ENCODE assay signal across 11 mouse cellular contexts in genomic region chr4:44702011-44702527, GRCm38 (mm10). TPM values are rescaled to one million over a fixed set of nuclear protein-coding genes. Genes with fewer than 3 reads are reported as not detected.
DNase-seq lines count a peak whose midpoint lies in the region; ATAC-seq and TF ChIP-seq lines count a peak whose summit lies in the region.
"Had no signal": no experiment of that assay in that cellular context is flagged by ENCODE, and none has a peak within 500 bp of the region (broad histone marks: within the 10 kb centered on the region; RNA-seq: fewer than 3 reads in every experiment).

No protein-coding gene starts in this region.

- peaks cover 78% of the 10 kb centered on the region for H3K27me3 ChIP-seq in liver, postnatal 0 days (ENCODE audit: insufficient read depth, low read length)
- H3K27me3 ChIP-seq in hindbrain, embryonic 15.5 days, result peaks cover 75% of the 10 kb centered on the region
- H3K27me3 ChIP-seq in neural tube, embryonic 14.5 days (ENCODE audit: control insufficient read depth, insufficient read depth, low read length), result peaks cover 55% of the 10 kb centered on the region

- WGBS in liver, postnatal 0 days (ENCODE audit: insufficient replicate concordance), result 1% methylated on average over 25 of the region's 25 CpGs
- WGBS in hindbrain, embryonic 15.5 days, result under 1% methylated on average over 25 of the region's 25 CpGs
- under 1% methylated on average over 25 of the region's 25 CpGs for WGBS in neural tube, embryonic 14.5 days
- 3% methylated on average over 25 of the region's 25 CpGs for WGBS in lung, adult 2 months

- no peak for TF ChIP-seq POLR2A in lung, adult 2 months (IDR thresholded peaks at IDR 0.05; ENCODE audit: borderline replicate concordance, extremely low read depth, low read depth, low read length)

- no peak overlapping the region for H3K9ac ChIP-seq in liver, postnatal 0 days (replicated peaks)
- no peak overlapping the region for H3K9ac ChIP-seq in hindbrain, embryonic 15.5 days
- H3K9ac ChIP-seq in neural tube, embryonic 14.5 days (replicated peaks; ENCODE audit: low read depth, low read length), result 0 out of 2 replicates have a peak overlapping the region, but pooled peaks have one; percentile 16

- TF ChIP-seq EP300 in liver, postnatal 0 days (IDR thresholded peaks at IDR 0.05; ENCODE audit: low read depth), result no peak

- peak overlapping the region; percentile 46; the same call in 1 of the 2 replicates for H3K4me3 ChIP-seq in liver, postnatal 0 days (ENCODE audit: low read depth, low read length)
- peak overlapping the region; percentile 46 for H3K4me3 ChIP-seq in hindbrain, embryonic 15.5 days
- H3K4me3 ChIP-seq in neural tube, embryonic 14.5 days (ENCODE audit: low read depth, low read length), result peak overlapping the region; percentile 36
- no peak overlapping the region for H3K4me3 ChIP-seq in lung, adult 2 months (replicated peaks; ENCODE audit: extremely low read depth, low read depth, low read length)
- H3K4me3 ChIP-seq: myocyte had no signal

- TF ChIP-seq CTCF in liver, postnatal 0 days (IDR thresholded peaks at IDR 0.05; ENCODE audit: low read depth), result no peak
- TF ChIP-seq CTCF in lung, adult 2 months (IDR thresholded peaks at IDR 0.05; ENCODE audit: insufficient read depth, low read length), result no peak

- H3K9me3 ChIP-seq in liver, postnatal 0 days (ENCODE audit: low read length), result no peaks in the 10 kb centered on the region
- H3K9me3 ChIP-seq in hindbrain, embryonic 15.5 days, result no peaks in the 10 kb centered on the region
- H3K9me3 ChIP-seq in neural tube, embryonic 14.5 days (ENCODE audit: control insufficient read depth, low read length), result no peaks in the 10 kb centered on the region

- no peaks in the 10 kb centered on the region for H3K36me3 ChIP-seq in liver, postnatal 0 days (replicated peaks; ENCODE audit: insufficient read depth, low read length)
- no peaks in the 10 kb centered on the region for H3K36me3 ChIP-seq in hindbrain, embryonic 15.5 days
- H3K36me3 ChIP-seq in neural tube, embryonic 14.5 days (ENCODE audit: control insufficient read depth, insufficient read depth, low read length), result no peaks in the 10 kb centered on the region

- ATAC-seq in liver, postnatal 0 days, result no peak
- no peak for ATAC-seq in hindbrain, embryonic 15.5 days (ENCODE audit: low FRiP score, low read depth)
- no peak for ATAC-seq in neural tube, embryonic 14.5 days (ENCODE audit: low read depth)
- ATAC-seq: inflammation-experienced regulatory T-cells, adult 6 months had no signal

- peaks cover 14% of the 10 kb centered on the region for H3K4me1 ChIP-seq in liver, postnatal 0 days (ENCODE audit: insufficient read depth)
- H3K4me1 ChIP-seq in hindbrain, embryonic 15.5 days (replicated peaks), result peaks cover 31% of the 10 kb centered on the region
- H3K4me1 ChIP-seq in neural tube, embryonic 14.5 days (ENCODE audit: control insufficient read depth, insufficient read depth, low read length), result no peaks in the 10 kb centered on the region
- H3K4me1 ChIP-seq in lung, adult 2 months (ENCODE audit: control insufficient read depth, insufficient read depth, low read length), result no peaks in the 10 kb centered on the region; the same call in 1 of the 2 replicates

- no peak overlapping the region for H3K27ac ChIP-seq in liver, postnatal 0 days (ENCODE audit: low read depth)
- no peak overlapping the region for H3K27ac ChIP-seq in hindbrain, embryonic 15.5 days (replicated peaks)
- H3K27ac ChIP-seq in neural tube, embryonic 14.5 days (ENCODE audit: low read depth, low read length), result no peak overlapping the region

- H3K4me2 ChIP-seq in liver, postnatal 0 days (ENCODE audit: low read depth, low read length), result peak overlapping the region; percentile 68
- peak overlapping the region; percentile 66 for H3K4me2 ChIP-seq in hindbrain, embryonic 15.5 days
- peak overlapping the region; percentile 54 for H3K4me2 ChIP-seq in neural tube, embryonic 14.5 days (ENCODE audit: low read depth, low read length)

- intact Hi-C loops in heart, postnatal 25 days (cut with DNase I), result no loop called here

- no peak for DNase-seq in liver, postnatal 0 days
- DNase-seq in liver, result no peak
- DNase-seq in cerebellum, postnatal 25 days, result peak; percentile 53 to 64
- DNase-seq in urinary bladder, adult 2 months (ENCODE audit: low spot score), result no peak
- DNase-seq in heart, postnatal 25 days (ENCODE audit: low spot score), result no peak
- DNase-seq in lung, adult 2 months, result no peak

RNA-seq across cellular contexts. Expression of gene Pax5, which starts 8.2 kb away (rescaled TPM):
- 0.75 and 0.99 TPM in 2 replicates for polyA plus RNA-seq in liver, postnatal 0 days (2015; fragmentation: Nextera tagmentation; extraction: Ambion mirVana)
- polyA plus RNA-seq in hindbrain, embryonic 15.5 days (2015; fragmentation: Nextera tagmentation; extraction: Ambion mirVana), result 2.1 and 2.2 TPM in 2 replicates
- 0.89 and 1.5 TPM in 2 replicates for polyA plus RNA-seq in neural tube, embryonic 14.5 days (2014; fragmentation: Nextera tagmentation; extraction: Ambion mirVana)
- polyA plus RNA-seq in urinary bladder, adult 2 months (2012; rRNA removed), result 0.01 and 0.06 TPM in 2 replicates
- 1 to 10 TPM in 1 of 2 experiments, under 1 TPM in 1; 0.65 to 1.1 TPM for total RNA-seq in heart, postnatal 25 days (2021)
- 6.1 and 6.7 TPM in 2 replicates for polyA plus RNA-seq in lung, adult 2 months (2012; rRNA removed)
- total RNA-seq: common myeloid progenitor, adult 5-6 weeks had no signal

RNA-seq across cellular contexts. Expression of gene Zcchc7, which starts 53.6 kb away (rescaled TPM):
- 19.6 and 19.8 TPM in 2 replicates for polyA plus RNA-seq in liver, postnatal 0 days (2015; fragmentation: Nextera tagmentation; extraction: Ambion mirVana)
- polyA plus RNA-seq in hindbrain, embryonic 15.5 days (2015; fragmentation: Nextera tagmentation; extraction: Ambion mirVana), result 35.3 and 41.6 TPM in 2 replicates
- polyA plus RNA-seq in neural tube, embryonic 14.5 days (2014; fragmentation: Nextera tagmentation; extraction: Ambion mirVana), result 39.5 and 53.6 TPM in 2 replicates
- polyA plus RNA-seq in urinary bladder, adult 2 months (2012; rRNA removed), result 45.8 and 49.8 TPM in 2 replicates
- 10 to 100 TPM; 12.9 to 15.5 TPM for total RNA-seq in heart, postnatal 25 days (2021)
- polyA plus RNA-seq in lung, adult 2 months (2012; rRNA removed), result 8.5 and 15.9 TPM in 2 replicates

Comparison
In these comparisons a context has a peak if more than half of its experiments do, and no peak if none do; other contexts are left out.
1. DNase-seq: peak in cerebellum, postnatal 25 days (2 of 2); none in liver, postnatal 0 days (single experiment), liver (single experiment), urinary bladder, adult 2 months (single experiment), heart, postnatal 25 days (single experiment) and lung, adult 2 months (single experiment).
2. Peak in every context shown above with its lines, with median percentiles within 50 percentile points of each other: H3K4me2 ChIP-seq.